Mouse (Mus musculus): ENCODE results near the gene Cd7.

GRCm38 (mm10) chr11:120993080-120993479, 46.1 kb downstream of the Cd7 start:
- no peak for TF ChIP-seq MAFK (IDR thresholded peaks at IDR 0.05; ENCODE audit: insufficient read depth, low read depth, low read length)
- no peak for TF ChIP-seq CHD2 (IDR thresholded peaks at IDR 0.05; ENCODE audit: low read depth, low read length)
- no peak for TF ChIP-seq ZC3H11A (IDR thresholded peaks at IDR 0.05; ENCODE audit: borderline replicate concordance, low read depth, low read length)
- no peak for TF ChIP-seq HCFC1 (IDR thresholded peaks at IDR 0.05; ENCODE audit: borderline replicate concordance, insufficient read depth, low read length)
- TF ChIP-seq ZNF384 (IDR thresholded peaks at IDR 0.05; ENCODE audit: low read depth, low read length) = no peak

Data from ES-E14 (cell line).